Mouse (Mus musculus): Measurements from ENCODE around the gene Jup.

- TF ChIP-seq POLR2A (IDR thresholded peaks at IDR 0.05; ENCODE audit: low read depth, low read length) (peak; percentile 34), CTCF (IDR thresholded peaks at IDR 0.05; ENCODE audit: borderline replicate concordance, insufficient read depth, low read length) (no peak)
Observed at GRCm38 (mm10) chr11:100406995-100407705, 9.6 kb upstream of the Jup start.
